Mouse (Mus musculus) heart, postnatal 0 days (tissue): ENCODE measurements around the gene Mtif3. TPM values are rescaled to one million over a fixed set of nuclear protein-coding genes. Genes with fewer than 3 reads are reported as not detected.
A peak's percentile ranks its signal among the peaks of the same experiment; 100 is the strongest.

Experiments
- ATAC-seq: fragments of 200-750 bp; cut with Nextera tagmentation; 2 replicates; pipeline ENCODE4 v1.8.0; 2017; ENCODE audit warnings: low read depth, moderate number of reproducible peaks, moderate library complexity; ENCODE audit not compliant: insufficient read depth
- DNase-seq: peaks from one replicate; pipeline ENCODE4 v3.0.0-alpha.2; 2016; ENCODE audit warnings: low spot score
- H3K27ac ChIP-seq: fragments of 300-500 bp; sonication (generic); 2 replicates; pipeline ENCODE4 v1.5.1; 2014; ENCODE audit warnings: low read depth, mild to moderate bottlenecking
- H3K27me3 ChIP-seq: fragments of 300-500 bp; sonication (generic); 2 replicates; pipeline ENCODE4 v1.6.1; 2014; ENCODE audit warnings: low read length, mixed read lengths; ENCODE audit not compliant: control insufficient read depth, insufficient read depth
- H3K36me3 ChIP-seq: fragments of 300-500 bp; sonication (generic); replicated peaks from 2 replicates; pipeline ENCODE4 v1.6.1; 2014; ENCODE audit warnings: low read length, mixed read lengths; ENCODE audit not compliant: control insufficient read depth, insufficient read depth
- H3K4me1 ChIP-seq: fragments of 300-500 bp; sonication (generic); 2 replicates; pipeline ENCODE4 v1.6.1; 2014; ENCODE audit warnings: antibody characterized with exemption; ENCODE audit not compliant: control insufficient read depth, insufficient read depth
- H3K4me2 ChIP-seq: fragments of 300-500 bp; sonication (generic); 2 replicates; pipeline ENCODE4 v1.6.1; 2014; ENCODE audit warnings: low read depth, mild to moderate bottlenecking, low read length, moderate library complexity
- H3K4me3 ChIP-seq: fragments of 300-500 bp; sonication (generic); 2 replicates; pipeline ENCODE4 v1.5.1; 2014; ENCODE audit warnings: low read depth, low read length
- H3K9ac ChIP-seq: fragments of 300-500 bp; sonication (generic); replicated peaks from 2 replicates; pipeline ENCODE4 v1.6.1; 2014; ENCODE audit warnings: low read depth, low read length, mixed read lengths
- H3K9me3 ChIP-seq: fragments of 300-500 bp; sonication (generic); replicated peaks from 2 replicates; pipeline ENCODE4 v1.6.1; 2016; ENCODE audit warnings: low read length; ENCODE audit not compliant: control insufficient read depth
- CTCF ChIP-seq: IDR thresholded peaks from 2 replicates; pipeline ENCODE4 v1.5.1; 2016; ENCODE audit warnings: antibody characterized with exemption, control low read depth, low read depth
- EP300 ChIP-seq: IDR thresholded peaks from 2 replicates; pipeline ENCODE4 v1.6.1; 2016; ENCODE audit warnings: antibody characterized with exemption, low read depth
- WGBS: fragments of 180-500 bp; shearing (Covaris S2); extraction: QIAGEN DNeasy Blood & Tissue Kit; methylation state at CpG from one replicate; pipeline ENCODE4 v1.1.7; 2014; 5-methylcytosine and 5-hydroxymethylcytosine counted together
- polyA plus RNA-seq: library from polyadenylated mRNA; unstranded; fragments of >200 nt; fragmentation: Nextera tagmentation; extraction: Ambion mirVana; gene quantifications from 2 replicates; pipeline ENCODE4 v1.2.1, GENCODE M21; 2015
- total RNA-seq: library from RNA; depleted of rRNA; stranded (reverse); fragments of >200 nt; gene quantifications from 2 replicates; pipeline ENCODE4 v1.2.3, GENCODE M21; 2014; ENCODE audit warnings: low replicate concordance

Gene Mtif3
- total and polyA plus RNA-seq, 2 experiments from 2014 or later, result 4.2 to 21.2 TPM

GRCm38 (mm10) chr5:146983216-146983615 is 19.6 kb upstream of the Mtif3 start:
- no peak overlapping the region for H3K27ac ChIP-seq
- H3K27me3 ChIP-seq, result peaks cover 19% of the 10 kb centered on the region; the same call in 1 of the 2 replicates
- no peak overlapping the region for H3K4me3 ChIP-seq
- no peak overlapping the region for H3K4me2 ChIP-seq
- H3K36me3 ChIP-seq, result no peaks in the 10 kb centered on the region
- ATAC-seq, result no peak
- no peaks in the 10 kb centered on the region for H3K9me3 ChIP-seq
- no peak overlapping the region for H3K9ac ChIP-seq
- WGBS, result 7% methylated on average over 8 of the region's 8 CpGs
- DNase-seq, result peak; percentile 58
- no peaks in the 10 kb centered on the region for H3K4me1 ChIP-seq
- TF ChIP-seq EP300 (no peak), CTCF (peak; percentile 86)

- no peak for TF ChIP-seq EP300
- no peak for TF ChIP-seq CTCF
- Histone ChIP-seq H3K4me3 (no peak overlapping the region), H3K27me3 (peaks cover 19% of the 10 kb centered on the region; the same call in 1 of the 2 replicates), H3K4me2 (no peak overlapping the region), H3K27ac (no peak overlapping the region), H3K9ac (no peak overlapping the region), H3K9me3 (no peaks in the 10 kb centered on the region), H3K36me3 (no peaks in the 10 kb centered on the region), H3K4me1 (no peaks in the 10 kb centered on the region)
- WGBS, result 77% methylated on average over 6 of the region's 6 CpGs
- ATAC-seq, result no peak
- no peak for DNase-seq
Measured at GRCm38 (mm10) chr5:146981376-146981775, 17.8 kb upstream of the Mtif3 start.

- no peak overlapping the region for H3K9ac ChIP-seq
Measured at GRCm38 (mm10) chr5:146974781-146975123, 11.2 kb upstream of the Mtif3 start.

GRCm38 (mm10) chr5:146973858-146974780 is 10.5 kb upstream of the Mtif3 start:
- 75% methylated on average over 25 of the region's 25 CpGs for WGBS
- Histone ChIP-seq H3K4me3 (no peak overlapping the region), H3K36me3 (no peaks in the 10 kb centered on the region), H3K9me3 (no peaks in the 10 kb centered on the region), H3K27me3 (no peaks in the 10 kb centered on the region), H3K4me2 (no peak overlapping the region), H3K9ac (no peak overlapping the region), H3K27ac (no peak overlapping the region), H3K4me1 (no peaks in the 10 kb centered on the region)
- no peak for TF ChIP-seq CTCF
- TF ChIP-seq EP300, result no peak
- ATAC-seq (no peak), DNase-seq (no peak)

More at GRCm38 (mm10) chr5:146974781-146975123, 11.2 kb upstream of the Mtif3 start:
- TF ChIP-seq EP300 (no peak), CTCF (no peak)
- 34% methylated on average over 13 of the region's 13 CpGs for WGBS
- no peak overlapping the region for H3K27ac ChIP-seq
- H3K4me2 ChIP-seq, result no peak overlapping the region
- ATAC-seq (no peak), DNase-seq (no peak)
- H3K9me3 ChIP-seq, result no peaks in the 10 kb centered on the region
- no peaks in the 10 kb centered on the region for H3K27me3 ChIP-seq
- no peak overlapping the region for H3K4me3 ChIP-seq
- H3K36me3 ChIP-seq, result no peaks in the 10 kb centered on the region
- H3K4me1 ChIP-seq, result no peaks in the 10 kb centered on the region

GRCm38 (mm10) chr5:146973353-146973752 is 9.8 kb upstream of the Mtif3 start:
- TF ChIP-seq CTCF (no peak), EP300 (no peak)
- WGBS, result 81% methylated on average over 9 of the region's 9 CpGs
- Histone ChIP-seq H3K9ac (no peak overlapping the region), H3K4me1 (no peaks in the 10 kb centered on the region), H3K36me3 (no peaks in the 10 kb centered on the region), H3K27me3 (no peaks in the 10 kb centered on the region), H3K9me3 (no peaks in the 10 kb centered on the region), H3K4me2 (no peak overlapping the region), H3K27ac (no peak overlapping the region), H3K4me3 (no peak overlapping the region)
- no peak for DNase-seq
- no peak for ATAC-seq
